Mouse (Mus musculus): Measurements from ENCODE around the gene Pip5k1a.
A peak's percentile ranks its signal among the peaks of the same experiment; 100 is the strongest.
"Not testable (repeated sequence)": the region's sequence is repeated elsewhere in the genome, so short reads cannot be mapped to it uniquely, and the experiment has no call there.

The Pip5k1a gene

GRCm38 (mm10) chr3:95110911-95111726 lies 4.4 kb upstream of the Pip5k1a start, which contains the start of gene Vps72:
Vps72 (plus strand) TSS chr3:95111022.
- peak; percentile 90 for DNase-seq

GRCm38 (mm10) chr3:95107898-95108297 lies 1.2 kb upstream of the Pip5k1a start:
- no peak for DNase-seq

- DNase-seq = not testable (repeated sequence)
Observed at GRCm38 (mm10) chr3:95107308-95107707, 578 bp upstream of the Pip5k1a start.

- DNase-seq = no peak
Observed at GRCm38 (mm10) chr3:95105586-95106337, 968 bp downstream of the Pip5k1a start.

GRCm38 (mm10) chr3:95105121-95105520 lies 1.6 kb downstream of the Pip5k1a start:
- no peak for DNase-seq

- DNase-seq = no peak
Observed at GRCm38 (mm10) chr3:95100854-95101253, 5.9 kb downstream of the Pip5k1a start.

GRCm38 (mm10) chr3:95088071-95088470 lies 18.7 kb downstream of the Pip5k1a start:
- DNase-seq = no peak

- DNase-seq = no peak
Observed at GRCm38 (mm10) chr3:95071606-95072005, 35.1 kb downstream of the Pip5k1a start.

- no peak for DNase-seq
Observed at GRCm38 (mm10) chr3:95066570-95066969, 40.2 kb downstream of the Pip5k1a start.

- no peak for DNase-seq
Observed at GRCm38 (mm10) chr3:95066095-95066494, 40.6 kb downstream of the Pip5k1a start.

- DNase-seq = no peak
Observed at GRCm38 (mm10) chr3:95065553-95065952, 41.2 kb downstream of the Pip5k1a start.

GRCm38 (mm10) chr3:95063741-95064140 lies 43.0 kb downstream of the Pip5k1a start:
- no peak for DNase-seq

GRCm38 (mm10) chr3:95058078-95058477 lies 48.7 kb downstream of the Pip5k1a start:
- no peak for DNase-seq

GRCm38 (mm10) chr3:95056275-95056674 lies 50.5 kb downstream of the Pip5k1a start:
- DNase-seq = no peak

- peak; percentile 17 for DNase-seq
Observed at GRCm38 (mm10) chr3:95054481-95055260, 52.1 kb downstream of the Pip5k1a start.

- no peak for DNase-seq
Observed at GRCm38 (mm10) chr3:95053701-95054100, 53.0 kb downstream of the Pip5k1a start.

- no peak for DNase-seq
Observed at GRCm38 (mm10) chr3:95052959-95053358, 53.8 kb downstream of the Pip5k1a start.

- no peak for DNase-seq
Observed at GRCm38 (mm10) chr3:95047914-95048313, 58.8 kb downstream of the Pip5k1a start.

- DNase-seq = no peak
Observed at GRCm38 (mm10) chr3:95046462-95047057, 60.2 kb downstream of the Pip5k1a start.

GRCm38 (mm10) chr3:95043251-95043650 lies 63.5 kb downstream of the Pip5k1a start:
- no peak for DNase-seq

GRCm38 (mm10) chr3:95042838-95043229 lies 63.9 kb downstream of the Pip5k1a start:
- DNase-seq = no peak

GRCm38 (mm10) chr3:95042166-95042837 lies 64.4 kb downstream of the Pip5k1a start, which contains the start of gene Psmd4:
Psmd4 (minus strand) TSS chr3:95042614.
- DNase-seq = peak; percentile 98

All from kidney, adult 11 months (tissue).